Mouse (Mus musculus): ENCODE measurements around the gene Galnt4. TPM values are rescaled to one million over a fixed set of nuclear protein-coding genes. Genes with fewer than 3 reads are reported as not detected.
A peak's percentile ranks its signal among the peaks of the same experiment; 100 is the strongest.

Gene Galnt4
- 5.6 and 6.1 TPM in 2 replicates for polyA plus RNA-seq (2015; fragmentation: Nextera tagmentation; extraction: Ambion mirVana)

DNA sequence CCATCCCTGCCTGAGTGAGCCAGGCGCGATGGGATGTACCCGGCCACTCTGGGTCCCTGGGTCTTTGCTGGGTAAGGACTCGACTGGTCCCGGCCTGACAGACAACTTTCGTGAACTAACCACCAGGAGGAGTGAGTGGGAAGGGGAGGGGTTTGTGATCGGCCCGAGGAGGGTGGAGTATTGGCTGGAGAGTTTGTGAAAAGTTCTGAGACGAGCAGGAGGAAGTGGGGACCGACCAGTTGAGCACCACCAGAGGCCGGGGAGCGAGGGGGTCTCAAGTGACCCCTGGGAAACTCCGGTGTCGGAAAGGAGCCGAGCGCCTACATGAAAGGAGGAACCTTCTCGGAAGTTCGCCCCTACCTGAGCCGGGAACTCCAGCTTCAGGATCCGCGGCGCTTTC, at the start of gene Galnt4:
Galnt4 (plus strand) TSS at position 196 of the 400 bp plus-strand sequence.
- Histone ChIP-seq H3K9me3 (replicated peaks; ENCODE audit: control insufficient read depth, low read length) (no peaks in the 10 kb centered on the region), H3K27me3 (ENCODE audit: control insufficient read depth, insufficient read depth, low read length) (no peaks in the 10 kb centered on the region), H3K4me1 (ENCODE audit: control insufficient read depth, insufficient read depth, low read length) (peaks cover 10% of the 10 kb centered on the region), H3K4me3 (ENCODE audit: low read length) (peak within 1 kb of the TSS; percentile 83), H3K36me3 (ENCODE audit: control insufficient read depth, insufficient read depth) (peaks cover 12% of the 10 kb centered on the region), H3K27ac (ENCODE audit: low read length) (peak within 1 kb of the TSS; percentile 78), H3K4me2 (ENCODE audit: low read depth, low read length) (peak within 1 kb of the TSS; percentile 95), H3K9ac (ENCODE audit: low read length) (peak within 1 kb of the TSS; percentile 85)
- peak; percentile 85 for ATAC-seq (replicated peaks; ENCODE audit: extremely low read depth, insufficient read depth, low FRiP score)
- WGBS, result 0% methylated on average over 22 of the region's 22 CpGs

DNA sequence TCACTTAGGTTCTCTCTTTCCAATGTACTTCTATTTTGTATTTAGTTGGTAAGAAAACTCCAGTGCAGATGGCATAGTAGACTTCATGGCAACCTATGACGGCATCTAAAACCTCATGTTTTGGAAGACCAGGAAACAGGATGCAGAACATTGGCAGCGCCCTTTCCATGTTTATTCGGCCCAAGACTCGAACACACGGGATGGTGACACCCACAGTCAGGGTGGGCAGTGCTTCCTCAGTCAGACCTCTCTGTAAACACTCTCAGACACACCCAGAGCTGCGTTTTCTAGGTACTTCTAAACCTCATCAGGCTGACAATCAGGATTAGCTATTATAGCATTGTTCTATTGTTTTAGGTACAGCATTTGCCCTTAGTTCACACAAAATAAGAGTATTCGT, 47.4 kb upstream of the Galnt4 start:
- no peak overlapping the region for H3K9ac ChIP-seq (ENCODE audit: low read length)
- no peak overlapping the region for H3K27ac ChIP-seq (ENCODE audit: low read length)
- WGBS, result 85% methylated on average over 7 of the region's 7 CpGs
- H3K4me3 ChIP-seq (ENCODE audit: low read length), result no peak overlapping the region
- H3K36me3 ChIP-seq (ENCODE audit: control insufficient read depth, insufficient read depth), result no peaks in the 10 kb centered on the region
- no peaks in the 10 kb centered on the region for H3K27me3 ChIP-seq (ENCODE audit: control insufficient read depth, insufficient read depth, low read length)
- no peak for ATAC-seq (replicated peaks; ENCODE audit: extremely low read depth, insufficient read depth, low FRiP score)
- no peaks in the 10 kb centered on the region for H3K4me1 ChIP-seq (ENCODE audit: control insufficient read depth, insufficient read depth, low read length)
- no peak overlapping the region for H3K4me2 ChIP-seq (ENCODE audit: low read depth, low read length)
- H3K9me3 ChIP-seq (replicated peaks; ENCODE audit: control insufficient read depth, low read length), result no peaks in the 10 kb centered on the region

DNA sequence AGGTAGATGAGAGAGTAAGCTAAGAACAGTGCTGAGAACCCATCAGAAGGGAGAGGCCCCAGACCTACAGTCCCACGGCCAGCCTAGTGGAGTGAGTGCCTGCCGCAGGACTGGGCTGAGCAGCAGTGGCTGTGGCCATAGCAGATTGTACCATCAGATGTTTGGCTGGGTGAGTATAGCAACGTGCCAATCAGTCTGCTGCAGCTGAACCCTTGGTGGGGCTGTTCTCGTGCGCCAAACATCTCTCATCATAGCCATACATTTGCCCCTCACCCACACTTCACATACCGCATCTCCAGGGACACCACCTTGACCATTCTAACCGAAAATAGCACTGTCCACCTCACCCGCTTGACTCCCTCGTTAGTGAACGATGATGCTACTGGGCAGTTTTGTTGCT, 46.5 kb upstream of the Galnt4 start:
- no peak overlapping the region for H3K9ac ChIP-seq (ENCODE audit: low read length)
- H3K27ac ChIP-seq (ENCODE audit: low read length), result no peak overlapping the region
- no peaks in the 10 kb centered on the region for H3K27me3 ChIP-seq (ENCODE audit: control insufficient read depth, insufficient read depth, low read length)
- H3K4me1 ChIP-seq (ENCODE audit: control insufficient read depth, insufficient read depth, low read length), result no peaks in the 10 kb centered on the region
- no peaks in the 10 kb centered on the region for H3K36me3 ChIP-seq (ENCODE audit: control insufficient read depth, insufficient read depth)
- no peak overlapping the region for H3K4me2 ChIP-seq (ENCODE audit: low read depth, low read length)
- no peak overlapping the region for H3K4me3 ChIP-seq (ENCODE audit: low read length)
- 84% methylated on average over 10 of the region's 10 CpGs for WGBS
- ATAC-seq (replicated peaks; ENCODE audit: extremely low read depth, insufficient read depth, low FRiP score), result no peak
- no peaks in the 10 kb centered on the region for H3K9me3 ChIP-seq (replicated peaks; ENCODE audit: control insufficient read depth, low read length)

DNA sequence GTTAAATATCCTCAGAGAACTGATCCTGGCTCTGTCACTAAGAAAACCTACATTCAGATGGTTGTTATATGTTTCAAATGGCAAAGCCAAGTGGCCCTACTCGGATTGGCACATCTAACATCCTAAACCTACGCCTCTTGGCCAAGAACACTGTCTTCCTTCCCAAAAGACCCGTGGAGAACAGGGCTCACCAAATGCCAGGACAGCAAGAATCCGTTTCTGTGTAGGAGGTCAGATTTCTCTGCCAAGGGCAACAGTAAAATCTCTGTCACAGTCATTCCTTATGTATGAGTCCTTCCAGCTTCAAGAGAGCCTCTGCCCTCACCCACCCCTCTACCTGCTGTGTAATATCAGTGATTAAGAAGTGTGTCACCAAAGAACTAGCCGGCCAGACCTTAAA, 45.4 kb upstream of the Galnt4 start:
- H3K4me2 ChIP-seq (ENCODE audit: low read depth, low read length), result no peak overlapping the region
- H3K9ac ChIP-seq (ENCODE audit: low read length), result no peak overlapping the region
- no peak overlapping the region for H3K4me3 ChIP-seq (ENCODE audit: low read length)
- H3K9me3 ChIP-seq (replicated peaks; ENCODE audit: control insufficient read depth, low read length), result no peaks in the 10 kb centered on the region
- H3K4me1 ChIP-seq (ENCODE audit: control insufficient read depth, insufficient read depth, low read length), result no peaks in the 10 kb centered on the region
- H3K36me3 ChIP-seq (ENCODE audit: control insufficient read depth, insufficient read depth), result no peaks in the 10 kb centered on the region
- H3K27me3 ChIP-seq (ENCODE audit: control insufficient read depth, insufficient read depth, low read length), result no peaks in the 10 kb centered on the region
- WGBS, result 63% methylated on average over 5 of the region's 5 CpGs
- no peak overlapping the region for H3K27ac ChIP-seq (ENCODE audit: low read length)
- no peak for ATAC-seq (replicated peaks; ENCODE audit: extremely low read depth, insufficient read depth, low FRiP score)

DNA sequence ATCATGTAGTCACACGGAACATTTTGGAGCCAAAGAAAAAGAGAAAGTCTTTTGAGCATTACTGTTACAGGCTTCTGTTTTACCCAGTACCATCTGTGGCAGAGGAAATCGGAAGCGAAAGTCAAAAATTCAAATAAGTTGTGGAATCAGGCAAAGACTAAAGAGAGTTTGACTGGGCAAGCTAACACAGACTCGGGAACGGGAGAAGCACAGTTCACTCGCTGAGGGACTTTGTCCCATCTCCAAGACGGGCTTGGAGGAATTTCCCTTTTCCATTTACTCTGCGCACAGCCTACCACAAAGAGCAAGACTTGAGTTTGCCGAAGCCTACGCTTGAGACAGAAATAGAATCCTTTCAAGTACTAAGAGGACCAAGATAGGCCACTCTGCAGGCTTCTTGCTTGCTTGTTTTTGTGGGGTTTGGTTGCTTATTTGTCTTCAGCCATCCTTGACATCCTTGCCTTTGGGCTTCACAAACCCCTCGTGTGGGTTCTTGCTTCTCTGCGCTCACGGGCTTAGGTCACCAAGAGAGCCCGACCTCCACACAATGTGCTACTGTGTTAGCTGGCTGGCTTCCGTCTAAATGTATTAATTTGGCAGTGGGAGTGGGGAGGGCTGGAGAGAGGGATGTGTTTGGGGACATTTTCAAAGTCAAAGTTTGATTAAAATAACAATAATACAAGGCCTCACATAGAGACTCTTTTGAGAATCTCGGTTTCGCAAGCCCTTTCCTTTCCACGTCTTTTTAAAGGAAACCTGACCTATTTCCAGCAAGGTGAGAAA, 31.7 kb upstream of the Galnt4 start:
- WGBS, result 63% methylated on average over 18 of the region's 18 CpGs
- Histone ChIP-seq H3K27ac (ENCODE audit: low read length) (no peak overlapping the region), H3K36me3 (ENCODE audit: control insufficient read depth, insufficient read depth) (no peaks in the 10 kb centered on the region), H3K4me1 (ENCODE audit: control insufficient read depth, insufficient read depth, low read length) (no peaks in the 10 kb centered on the region), H3K9me3 (replicated peaks; ENCODE audit: control insufficient read depth, low read length) (no peaks in the 10 kb centered on the region), H3K9ac (ENCODE audit: low read length) (no peak overlapping the region), H3K4me2 (ENCODE audit: low read depth, low read length) (peak overlapping the region; percentile 7; the same call in 1 of the 2 replicates), H3K27me3 (ENCODE audit: control insufficient read depth, insufficient read depth, low read length) (no peaks in the 10 kb centered on the region), H3K4me3 (ENCODE audit: low read length) (no peak overlapping the region)
- ATAC-seq (replicated peaks; ENCODE audit: extremely low read depth, insufficient read depth, low FRiP score), result no peak

DNA sequence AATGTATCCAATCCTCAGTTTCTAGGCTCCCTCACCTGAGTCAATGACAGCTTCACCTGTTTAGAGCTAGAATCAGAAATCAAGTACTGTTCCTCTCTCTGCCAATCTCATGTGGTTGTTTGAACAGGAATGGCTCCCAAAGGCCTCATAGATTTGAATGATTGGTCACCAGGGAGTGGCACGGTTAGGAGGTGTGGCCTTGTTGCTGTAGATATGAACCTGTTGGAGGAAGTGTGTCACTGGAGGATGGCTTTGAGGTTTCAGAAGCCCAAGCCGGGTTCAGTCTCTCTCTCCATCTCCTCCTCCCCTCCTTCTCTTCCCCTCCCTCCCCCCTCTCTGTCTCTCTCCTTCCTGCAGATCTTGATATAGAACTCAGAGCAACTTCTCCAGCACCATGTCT, 29.3 kb upstream of the Galnt4 start:
- Histone ChIP-seq H3K9ac (ENCODE audit: low read length) (no peak overlapping the region), H3K27ac (ENCODE audit: low read length) (no peak overlapping the region), H3K27me3 (ENCODE audit: control insufficient read depth, insufficient read depth, low read length) (no peaks in the 10 kb centered on the region), H3K36me3 (ENCODE audit: control insufficient read depth, insufficient read depth) (no peaks in the 10 kb centered on the region), H3K4me3 (ENCODE audit: low read length) (no peak overlapping the region), H3K9me3 (replicated peaks; ENCODE audit: control insufficient read depth, low read length) (no peaks in the 10 kb centered on the region), H3K4me2 (ENCODE audit: low read depth, low read length) (no peak overlapping the region), H3K4me1 (ENCODE audit: control insufficient read depth, insufficient read depth, low read length) (peaks cover 4% of the 10 kb centered on the region)
- no peak for ATAC-seq (replicated peaks; ENCODE audit: extremely low read depth, insufficient read depth, low FRiP score)
- 63% methylated on average over 2 of the region's 2 CpGs for WGBS

DNA sequence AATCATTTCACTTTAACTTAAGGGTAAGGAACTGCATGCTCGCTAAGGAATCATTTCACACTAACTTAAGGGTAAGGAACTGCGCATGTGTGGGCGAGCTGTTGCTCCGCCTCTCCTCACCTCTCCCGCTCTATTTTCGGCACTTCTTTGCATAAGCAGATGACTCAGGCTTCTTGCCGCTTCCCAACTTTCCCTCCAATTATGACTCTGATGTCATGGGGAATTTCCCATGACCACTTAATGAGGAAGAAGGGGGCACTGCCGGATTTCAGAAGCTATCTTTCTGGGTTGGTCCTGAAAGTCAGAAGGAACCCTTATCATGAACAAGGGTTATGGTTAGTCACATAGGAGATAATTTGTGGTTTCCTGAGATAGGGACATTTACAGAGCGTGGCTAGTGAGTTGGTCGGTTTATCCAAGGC, 26.4 kb upstream of the Galnt4 start:
- Histone ChIP-seq H3K9me3 (replicated peaks; ENCODE audit: control insufficient read depth, low read length) (no peaks in the 10 kb centered on the region), H3K36me3 (ENCODE audit: control insufficient read depth, insufficient read depth) (no peaks in the 10 kb centered on the region), H3K27me3 (ENCODE audit: control insufficient read depth, insufficient read depth, low read length) (no peaks in the 10 kb centered on the region), H3K4me1 (ENCODE audit: control insufficient read depth, insufficient read depth, low read length) (peaks cover 11% of the 10 kb centered on the region), H3K9ac (ENCODE audit: low read length) (no peak overlapping the region), H3K27ac (ENCODE audit: low read length) (no peak overlapping the region), H3K4me3 (ENCODE audit: low read length) (no peak overlapping the region), H3K4me2 (ENCODE audit: low read depth, low read length) (no peak overlapping the region)
- 62% methylated on average over 10 of the region's 10 CpGs for WGBS
- no peak for ATAC-seq (replicated peaks; ENCODE audit: extremely low read depth, insufficient read depth, low FRiP score)

DNA sequence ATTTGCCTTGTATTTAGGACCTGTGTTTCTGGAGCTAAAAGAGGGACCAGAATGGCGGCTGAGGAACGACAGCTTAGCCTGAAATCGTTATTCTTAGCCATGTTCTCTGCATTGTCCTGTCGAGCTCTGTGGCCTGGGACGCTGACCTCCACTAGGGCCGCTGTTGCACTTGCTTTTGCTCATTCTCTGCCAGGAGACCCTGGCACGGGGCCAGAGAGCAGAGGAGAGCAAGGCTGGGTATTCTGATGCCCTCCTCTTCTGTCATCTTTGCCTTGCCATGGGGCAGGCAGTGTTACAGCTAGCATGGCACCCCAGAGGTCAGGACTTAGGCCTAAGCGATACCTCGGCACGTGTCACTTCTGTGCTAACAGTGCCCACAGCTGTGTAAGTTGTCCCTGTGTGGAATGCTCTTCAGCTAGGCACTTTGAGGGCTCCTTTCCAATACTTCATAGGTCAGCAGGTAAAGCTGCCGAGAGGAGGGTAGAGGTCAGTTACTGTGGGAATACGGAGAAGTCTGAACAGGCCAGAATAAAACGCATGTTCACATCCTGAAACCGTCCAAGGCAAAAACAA, 24.4 kb upstream of the Galnt4 start:
- Histone ChIP-seq H3K9ac (ENCODE audit: low read length) (no peak overlapping the region), H3K4me1 (ENCODE audit: control insufficient read depth, insufficient read depth, low read length) (peaks cover 11% of the 10 kb centered on the region), H3K4me2 (ENCODE audit: low read depth, low read length) (no peak overlapping the region), H3K36me3 (ENCODE audit: control insufficient read depth, insufficient read depth) (no peaks in the 10 kb centered on the region), H3K27ac (ENCODE audit: low read length) (no peak overlapping the region), H3K9me3 (replicated peaks; ENCODE audit: control insufficient read depth, low read length) (no peaks in the 10 kb centered on the region), H3K27me3 (ENCODE audit: control insufficient read depth, insufficient read depth, low read length) (no peaks in the 10 kb centered on the region), H3K4me3 (ENCODE audit: low read length) (no peak overlapping the region)
- 67% methylated on average over 14 of the region's 14 CpGs for WGBS
- ATAC-seq (replicated peaks; ENCODE audit: extremely low read depth, insufficient read depth, low FRiP score), result no peak

DNA sequence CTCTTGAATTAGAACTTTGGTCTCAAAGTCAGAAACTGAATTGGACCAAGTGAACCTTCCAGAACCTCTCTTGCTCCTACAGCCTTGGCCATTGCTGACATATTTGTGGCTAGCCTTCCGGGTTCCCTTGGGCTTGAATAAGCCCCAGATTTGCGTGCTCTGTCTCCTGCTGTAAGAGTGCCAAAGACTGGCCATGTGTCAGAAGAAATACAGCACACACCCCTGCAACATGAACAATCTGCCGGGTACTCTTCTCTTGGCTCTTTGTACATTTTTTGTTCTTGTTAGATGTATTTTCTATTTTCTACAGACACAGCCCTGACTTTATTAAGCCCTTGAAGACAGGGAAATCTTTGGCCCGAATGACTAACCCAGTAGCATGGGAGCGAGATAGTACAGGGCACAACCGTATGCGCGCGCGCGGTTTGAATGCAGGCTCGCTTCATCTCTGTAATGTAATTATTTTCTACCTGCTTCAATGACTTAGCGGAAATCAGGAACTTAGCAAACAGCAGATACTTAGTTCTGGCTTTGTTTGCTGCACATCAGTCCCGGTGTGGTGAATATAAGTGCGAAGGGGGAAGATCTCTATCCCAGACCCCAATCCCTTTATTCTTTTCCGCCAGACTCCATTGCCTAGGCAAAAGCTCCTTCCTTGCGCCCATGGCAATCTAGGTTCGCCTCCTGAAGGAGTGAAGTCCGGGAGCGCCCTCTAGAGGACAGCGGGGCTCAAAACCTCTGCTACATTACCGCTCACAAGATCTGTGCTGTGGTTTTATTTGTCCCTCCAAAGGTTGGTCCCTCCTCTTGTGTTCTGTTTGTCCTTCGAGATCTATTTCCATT, 23.3 kb upstream of the Galnt4 start:
- peak overlapping the region; percentile 39; the same call in 1 of the 2 replicates for H3K4me2 ChIP-seq (ENCODE audit: low read depth, low read length)
- ATAC-seq (replicated peaks; ENCODE audit: extremely low read depth, insufficient read depth, low FRiP score), result peak; percentile 60
- H3K27me3 ChIP-seq (ENCODE audit: control insufficient read depth, insufficient read depth, low read length), result no peaks in the 10 kb centered on the region
- no peak overlapping the region for H3K4me3 ChIP-seq (ENCODE audit: low read length)
- peaks cover 11% of the 10 kb centered on the region for H3K4me1 ChIP-seq (ENCODE audit: control insufficient read depth, insufficient read depth, low read length)
- H3K9ac ChIP-seq (ENCODE audit: low read length), result no peak overlapping the region
- no peaks in the 10 kb centered on the region for H3K36me3 ChIP-seq (ENCODE audit: control insufficient read depth, insufficient read depth)
- no peaks in the 10 kb centered on the region for H3K9me3 ChIP-seq (replicated peaks; ENCODE audit: control insufficient read depth, low read length)
- WGBS, result 42% methylated on average over 23 of the region's 23 CpGs
- no peak overlapping the region for H3K27ac ChIP-seq (ENCODE audit: low read length)

Data from heart, embryonic 16.5 days (tissue).